Mouse (Mus musculus) embryo, embryonic 10.5 days (tissue): Measurements from ENCODE around the gene Tgm2.

Source experiments
- DNase-seq: peaks from one replicate; pipeline ENCODE4 v3.0.0-alpha.2; 2015; ENCODE audit warnings: low spot score

Gene Tgm2

GRCm38 (mm10) chr2:158167496-158168205 is 21.4 kb upstream of the Tgm2 start:
- no peak for DNase-seq

- DNase-seq: no peak
Measured at GRCm38 (mm10) chr2:158166628-158167027, 20.4 kb upstream of the Tgm2 start.

GRCm38 (mm10) chr2:158165776-158166175 is 19.5 kb upstream of the Tgm2 start:
- no peak for DNase-seq

- no peak for DNase-seq
Measured at GRCm38 (mm10) chr2:158163034-158163433, 16.8 kb upstream of the Tgm2 start.

- no peak for DNase-seq
Measured at GRCm38 (mm10) chr2:158161761-158162160, 15.5 kb upstream of the Tgm2 start.

GRCm38 (mm10) chr2:158159376-158160235 is 13.4 kb upstream of the Tgm2 start:
- peak; percentile 56 for DNase-seq

- DNase-seq: no peak
Measured at GRCm38 (mm10) chr2:158157654-158158053, 11.4 kb upstream of the Tgm2 start.

- DNase-seq: no peak
Measured at GRCm38 (mm10) chr2:158156487-158156886, 10.3 kb upstream of the Tgm2 start.

- DNase-seq: no peak
Measured at GRCm38 (mm10) chr2:158155615-158156014, 9.4 kb upstream of the Tgm2 start.

GRCm38 (mm10) chr2:158155101-158155500 is 8.9 kb upstream of the Tgm2 start:
- no peak for DNase-seq

- no peak for DNase-seq
Measured at GRCm38 (mm10) chr2:158154641-158155040, 8.4 kb upstream of the Tgm2 start.

- DNase-seq: peak; percentile 69
Measured at GRCm38 (mm10) chr2:158153728-158154343, 7.6 kb upstream of the Tgm2 start.

GRCm38 (mm10) chr2:158152685-158153309 is 6.6 kb upstream of the Tgm2 start:
- peak; percentile 85 for DNase-seq

GRCm38 (mm10) chr2:158151077-158151476 is 4.8 kb upstream of the Tgm2 start:
- no peak for DNase-seq

- DNase-seq: no peak
Measured at GRCm38 (mm10) chr2:158146971-158147370, 735 bp upstream of the Tgm2 start.

GRCm38 (mm10) chr2:158145528-158146065 is 639 bp downstream of the Tgm2 start:
- DNase-seq: no peak

GRCm38 (mm10) chr2:158144750-158145527 is 1.3 kb downstream of the Tgm2 start:
- no peak for DNase-seq

- no peak for DNase-seq
Measured at GRCm38 (mm10) chr2:158144263-158144662, 2.0 kb downstream of the Tgm2 start.

- no peak for DNase-seq
Measured at GRCm38 (mm10) chr2:158143816-158144215, 2.4 kb downstream of the Tgm2 start.

- no peak for DNase-seq
Measured at GRCm38 (mm10) chr2:158142981-158143380, 3.3 kb downstream of the Tgm2 start.
